Mouse (Mus musculus): ENCODE measurements around the gene Phgdh. TPM values are rescaled to one million over a fixed set of nuclear protein-coding genes. Genes with fewer than 3 reads are reported as not detected.

Gene Phgdh
- 42.2 and 71.1 TPM in 2 replicates for total RNA-seq (2017)

- ATAC-seq (ENCODE audit: extremely low read depth, insufficient number of reproducible peaks, low FRiP score, poor library complexity, severe bottlenecking), result peak; percentile 59
Observed at GRCm38 (mm10) chr3:98339706-98340109, at the start of gene Phgdh. Gene Phgdh, minus strand, starts transcription at chr3:98339990.

- no peak for ATAC-seq (ENCODE audit: extremely low read depth, insufficient number of reproducible peaks, low FRiP score, poor library complexity, severe bottlenecking)
Observed at GRCm38 (mm10) chr3:98389305-98389704, 49.5 kb upstream of the Phgdh start.

GRCm38 (mm10) chr3:98387756-98388155 is 48.0 kb upstream of the Phgdh start:
- no peak for ATAC-seq (ENCODE audit: extremely low read depth, insufficient number of reproducible peaks, low FRiP score, poor library complexity, severe bottlenecking)

DNA sequence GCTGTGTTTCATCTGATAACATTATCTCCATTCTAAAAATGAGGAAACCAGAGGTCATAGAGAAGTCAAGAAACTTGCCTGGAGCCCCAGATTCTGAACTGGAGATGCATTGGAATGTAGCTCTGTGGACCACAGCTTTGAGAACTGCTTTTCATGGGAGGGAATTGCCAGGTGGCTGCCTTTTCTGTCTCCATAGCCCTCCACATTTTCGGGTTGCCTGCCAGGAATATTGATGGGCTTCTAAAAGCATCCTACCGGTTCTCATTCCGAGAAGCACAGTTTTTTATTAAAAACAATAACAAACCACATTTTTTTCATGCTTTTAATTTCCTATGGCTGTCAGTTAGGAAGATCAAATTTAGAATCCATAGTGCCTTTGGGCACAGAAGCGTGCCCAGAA is 47.3 kb upstream of the Phgdh start:
- no peak for ATAC-seq (ENCODE audit: extremely low read depth, insufficient number of reproducible peaks, low FRiP score, poor library complexity, severe bottlenecking)

DNA sequence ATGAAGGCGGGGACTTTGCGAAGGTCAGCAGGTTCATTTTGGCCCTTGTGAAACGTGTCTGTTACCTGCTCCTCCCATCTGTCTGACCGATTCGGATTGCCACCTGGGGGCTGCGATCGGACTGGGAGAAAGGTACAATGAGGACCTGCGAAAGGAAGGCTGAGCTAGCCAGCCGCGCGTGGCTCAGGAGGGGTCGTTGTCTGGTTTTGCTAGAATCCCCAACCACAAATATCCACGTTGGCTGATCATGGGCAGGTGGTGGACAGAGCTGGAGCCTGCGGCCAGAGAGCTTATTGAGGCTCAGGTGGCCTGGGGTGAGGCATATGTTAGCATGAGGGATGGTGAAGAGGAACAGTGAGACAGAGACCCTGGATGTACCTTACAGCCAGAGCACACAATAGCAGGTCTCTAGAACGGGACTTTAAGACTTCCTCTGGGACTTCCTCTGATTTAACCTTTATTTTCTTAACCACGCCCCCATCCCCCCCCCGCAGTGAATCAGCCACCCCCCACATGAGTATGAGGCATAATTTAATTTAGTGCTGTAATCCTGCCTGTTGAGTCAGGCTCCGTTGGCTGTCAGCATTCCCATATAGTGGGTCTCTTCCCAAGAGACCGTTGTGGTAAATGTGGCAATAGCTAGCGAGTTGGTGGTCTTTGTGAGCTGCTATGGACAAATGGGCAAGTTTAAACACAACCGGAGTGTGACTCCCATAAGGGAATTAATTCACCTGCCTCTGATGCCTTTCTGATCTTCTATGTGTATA is 43.4 kb upstream of the Phgdh start:
- ATAC-seq (ENCODE audit: extremely low read depth, insufficient number of reproducible peaks, low FRiP score, poor library complexity, severe bottlenecking), result no peak

DNA sequence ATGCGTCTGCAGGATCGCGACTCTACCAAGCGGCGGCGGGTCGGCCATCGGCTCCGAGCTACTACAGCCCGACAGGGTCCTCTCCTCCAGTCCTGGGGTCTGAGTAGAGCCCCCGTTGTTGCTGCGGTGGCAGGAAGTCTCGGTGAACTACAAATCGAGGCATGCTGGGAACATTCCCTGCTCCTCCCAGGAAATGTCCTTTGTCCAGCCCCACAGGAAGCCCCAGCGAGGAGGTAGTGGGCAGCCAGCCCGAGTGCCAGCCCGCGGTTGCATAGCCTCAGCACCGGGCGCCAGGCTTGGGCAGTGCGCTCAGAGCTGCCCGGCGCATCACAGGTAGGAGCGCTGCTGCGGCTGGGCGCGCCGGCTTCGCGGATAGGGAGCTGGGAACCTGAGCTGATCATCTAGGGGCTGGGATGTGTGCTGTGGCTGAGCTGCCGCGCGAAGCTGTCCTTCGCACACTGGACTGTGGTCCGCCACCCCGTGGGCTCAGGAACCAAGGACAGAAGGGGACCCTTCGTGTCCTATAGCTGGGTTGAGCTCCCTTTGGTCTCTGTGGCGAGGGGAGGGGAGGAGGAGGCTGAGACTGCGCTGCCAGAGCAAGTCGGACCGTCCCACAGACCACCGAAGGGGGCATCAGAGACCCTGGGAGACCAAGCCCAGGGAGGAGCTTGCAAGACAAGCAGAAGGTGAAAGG is 42.6 kb upstream of the Phgdh start, which contains the start of gene Zfp697:
TSS of gene Zfp697 (plus strand) at position 216 of the 694 bp plus-strand sequence.
- ATAC-seq (ENCODE audit: extremely low read depth, insufficient number of reproducible peaks, low FRiP score, poor library complexity, severe bottlenecking), result peak; percentile 21; the same call in 1 of the 2 replicates

DNA sequence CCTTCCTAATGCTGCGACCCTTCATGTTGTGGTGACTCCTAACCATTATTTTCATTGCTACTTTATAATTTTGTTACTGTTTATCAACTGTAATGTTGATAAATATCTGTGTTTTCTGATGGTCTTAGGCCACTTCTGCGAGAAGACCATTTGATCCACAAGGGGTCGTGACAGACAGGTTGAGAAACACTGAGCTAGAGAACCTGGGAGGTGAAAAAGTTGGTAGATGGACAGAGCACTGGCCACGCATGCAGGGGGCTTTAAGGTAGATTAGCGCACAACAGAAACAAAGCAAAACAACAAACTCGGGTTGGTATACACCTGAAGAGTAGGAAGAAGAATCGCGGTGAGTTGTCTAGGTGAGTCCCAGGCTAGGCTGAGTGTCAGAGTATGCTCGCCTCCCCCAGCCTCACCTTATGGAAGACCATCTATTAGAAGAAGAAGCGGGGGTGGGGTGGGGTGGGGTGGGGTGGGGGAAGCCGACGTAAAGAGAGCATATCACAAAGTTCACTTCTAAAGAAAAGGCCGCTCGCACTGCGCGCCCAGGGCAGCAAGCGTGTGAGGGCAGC is 42.0 kb upstream of the Phgdh start:
- no peak for ATAC-seq (ENCODE audit: extremely low read depth, insufficient number of reproducible peaks, low FRiP score, poor library complexity, severe bottlenecking)

DNA sequence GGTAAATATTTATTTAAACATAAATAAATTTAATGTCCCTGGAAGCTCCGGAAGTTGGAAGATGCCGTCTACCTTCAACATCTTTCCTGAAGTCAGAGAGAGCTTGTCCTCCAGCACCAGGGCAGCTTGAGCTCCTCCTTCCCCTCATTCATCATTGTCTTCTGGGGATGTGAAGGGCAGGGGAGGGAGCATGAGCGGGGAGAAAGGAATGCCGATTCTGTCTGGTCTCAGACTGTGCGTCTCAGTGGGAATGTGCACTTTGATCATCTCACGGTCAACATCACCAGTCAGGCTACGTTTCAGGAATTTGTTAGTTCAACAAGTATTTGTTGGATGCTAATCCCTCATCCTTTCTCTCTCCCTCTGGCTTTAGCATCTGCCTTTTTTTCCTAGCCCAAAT is 39.4 kb upstream of the Phgdh start:
- no peak for ATAC-seq (ENCODE audit: extremely low read depth, insufficient number of reproducible peaks, low FRiP score, poor library complexity, severe bottlenecking)

GRCm38 (mm10) chr3:98378267-98378666 is 38.5 kb upstream of the Phgdh start:
- no peak for ATAC-seq (ENCODE audit: extremely low read depth, insufficient number of reproducible peaks, low FRiP score, poor library complexity, severe bottlenecking)

GRCm38 (mm10) chr3:98374980-98375379 is 35.2 kb upstream of the Phgdh start:
- ATAC-seq (ENCODE audit: extremely low read depth, insufficient number of reproducible peaks, low FRiP score, poor library complexity, severe bottlenecking), result no peak

DNA sequence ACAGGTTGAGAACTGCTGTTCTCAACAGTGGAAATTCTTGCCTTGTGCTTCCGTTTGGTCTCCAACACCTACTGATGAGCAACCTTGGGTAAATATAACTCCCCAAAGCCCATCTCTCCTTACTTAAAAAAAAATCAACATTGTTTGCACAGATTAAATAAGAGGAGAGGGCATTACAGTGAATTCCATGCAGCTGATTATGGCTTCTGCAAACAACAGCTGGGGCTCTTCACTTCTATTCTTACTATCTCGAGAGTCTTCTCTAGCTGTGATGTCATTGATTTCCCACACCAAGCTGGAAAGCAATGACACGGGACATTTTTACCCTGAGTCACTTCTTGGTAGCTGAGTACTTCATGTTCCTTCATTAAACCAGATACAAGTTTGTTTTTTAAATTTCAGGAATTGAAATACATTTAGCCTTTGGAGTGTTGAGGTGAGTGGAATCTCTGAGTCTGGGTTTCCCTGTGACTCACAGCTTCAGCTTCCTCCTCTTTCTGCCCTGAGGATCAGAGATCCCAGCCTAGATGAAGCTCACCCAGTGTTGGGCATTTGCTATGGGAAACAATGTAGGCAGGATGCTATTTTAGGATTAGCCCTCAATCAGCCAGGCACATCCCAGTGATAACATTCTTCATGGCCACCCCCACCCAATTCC is 34.4 kb upstream of the Phgdh start:
- ATAC-seq (ENCODE audit: extremely low read depth, insufficient number of reproducible peaks, low FRiP score, poor library complexity, severe bottlenecking), result no peak

DNA sequence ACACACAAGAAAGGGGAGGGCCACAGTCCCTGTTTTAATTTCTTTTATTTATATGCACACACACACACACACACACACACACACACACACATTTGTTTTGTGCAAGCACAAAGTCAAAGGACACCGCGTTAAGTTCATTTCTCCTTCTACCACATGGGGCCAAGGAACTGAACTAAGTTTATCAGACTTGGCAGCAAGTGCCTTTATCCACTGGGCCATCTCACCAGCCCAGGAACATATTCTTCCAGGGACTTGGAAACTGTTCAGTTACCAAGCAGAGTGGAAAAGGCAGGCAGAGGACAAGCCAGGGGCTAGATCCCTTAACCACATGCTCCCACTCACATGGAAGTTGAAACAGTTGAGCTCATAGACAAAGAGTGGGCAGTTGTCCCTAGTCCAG is 29.0 kb upstream of the Phgdh start:
- ATAC-seq (ENCODE audit: extremely low read depth, insufficient number of reproducible peaks, low FRiP score, poor library complexity, severe bottlenecking), result no peak

GRCm38 (mm10) chr3:98368283-98368682 is 28.5 kb upstream of the Phgdh start:
- ATAC-seq (ENCODE audit: extremely low read depth, insufficient number of reproducible peaks, low FRiP score, poor library complexity, severe bottlenecking), result no peak

GRCm38 (mm10) chr3:98366823-98367222 is 27.0 kb upstream of the Phgdh start:
- no peak for ATAC-seq (ENCODE audit: extremely low read depth, insufficient number of reproducible peaks, low FRiP score, poor library complexity, severe bottlenecking)

- ATAC-seq (ENCODE audit: extremely low read depth, insufficient number of reproducible peaks, low FRiP score, poor library complexity, severe bottlenecking), result no peak
Observed at GRCm38 (mm10) chr3:98366086-98366485, 26.3 kb upstream of the Phgdh start.

GRCm38 (mm10) chr3:98362753-98363152 is 23.0 kb upstream of the Phgdh start:
- ATAC-seq (ENCODE audit: extremely low read depth, insufficient number of reproducible peaks, low FRiP score, poor library complexity, severe bottlenecking), result peak; percentile 46; the same call in 1 of the 2 replicates

DNA sequence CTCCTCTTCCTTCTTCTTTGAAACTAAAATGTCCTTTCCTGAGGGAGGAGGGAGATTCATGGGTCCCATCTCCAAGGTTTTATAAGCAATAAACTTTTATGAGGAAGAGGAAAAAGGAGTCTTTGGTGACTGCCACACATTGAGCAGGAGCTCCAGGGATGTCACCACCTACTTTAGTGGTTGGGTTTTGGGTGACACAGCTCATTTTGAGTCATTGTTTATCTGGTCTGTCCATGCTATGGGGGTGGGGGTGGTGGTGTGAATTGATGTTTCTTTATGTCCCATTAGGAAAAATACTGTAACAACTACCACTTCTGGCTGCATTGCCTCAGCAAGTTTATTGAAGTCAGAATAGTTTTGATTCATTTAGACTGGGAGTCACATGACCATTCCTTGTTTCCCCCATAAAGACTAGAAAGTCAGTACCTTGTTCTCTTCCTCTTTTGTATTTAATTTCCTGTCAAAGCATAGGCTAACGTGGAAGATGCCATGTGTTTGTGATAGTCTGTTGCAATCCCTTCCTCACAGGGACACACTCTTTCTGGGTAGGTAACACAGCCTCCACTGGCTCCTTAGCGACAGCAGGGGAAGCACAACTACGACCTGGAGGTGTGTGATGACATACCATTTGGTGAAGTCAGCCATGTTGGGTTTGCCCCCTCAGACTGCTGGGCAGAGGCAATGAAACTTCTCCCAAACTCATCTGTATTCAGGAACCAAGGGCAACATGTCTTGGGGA is 17.0 kb upstream of the Phgdh start:
- ATAC-seq (ENCODE audit: extremely low read depth, insufficient number of reproducible peaks, low FRiP score, poor library complexity, severe bottlenecking), result no peak

DNA sequence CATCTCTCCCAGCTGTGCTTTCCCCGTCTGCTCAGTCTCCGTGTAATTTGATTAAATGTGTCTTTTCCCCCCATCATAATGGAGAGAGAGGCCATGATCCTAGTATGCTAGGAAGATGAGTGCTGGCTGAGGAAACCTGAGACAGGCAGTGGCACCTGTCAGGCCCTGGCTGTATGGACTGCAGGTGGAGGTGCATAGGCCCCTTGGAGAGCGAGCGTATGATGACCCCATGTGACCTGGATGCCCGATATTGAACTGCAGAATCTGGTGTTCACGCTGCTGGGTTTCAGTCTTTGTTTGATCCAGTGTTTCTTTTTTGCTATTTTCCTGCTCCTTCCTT is 16.2 kb upstream of the Phgdh start:
- no peak for ATAC-seq (ENCODE audit: extremely low read depth, insufficient number of reproducible peaks, low FRiP score, poor library complexity, severe bottlenecking)

All from neutrophil, adult 5-6 weeks (primary cell).